Mouse (Mus musculus) left cerebral cortex, adult 2 months (tissue): Measurements from ENCODE around the gene Mgea5. TPM values are rescaled to one million over a fixed set of nuclear protein-coding genes. Genes with fewer than 3 reads are reported as not detected.

Experiments
- DNase-seq, 2 experiments: peaks; one replicate each; pipeline ENCODE4 v3.0.0; 2021 to 2022; ENCODE audit warnings: low spot score in 2 of 2, mixed read lengths in 1 of 2; ENCODE audit errors: extremely low spot score in 1 of 2
- H3K27ac ChIP-seq: fragments of 200-600 bp; 2 replicates; pipeline ENCODE4 v1.8.1; 2022
- H3K4me3 ChIP-seq: fragments of 200-600 bp; 2 replicates; pipeline ENCODE4 v1.8.1; 2022
- CTCF ChIP-seq: fragments of 200-600 bp; IDR thresholded peaks from 2 replicates; pipeline ENCODE4 v1.8.1; 2022; ENCODE audit warnings: antibody characterized with exemption, mild to moderate bottlenecking, moderate library complexity
- intact Hi-C: fragments of 180-260 bp; cut with DNase I; formaldehyde crosslinking; loops from one replicate; pipeline ENCODE4 v1.15.1; 2025
- total RNA-seq, 2 experiments: library from RNA; stranded (reverse); gene quantifications; 2 replicates each; pipeline ENCODE4 v1.2.3; 2021

Gene Mgea5
- total RNA-seq, 2 experiments from 2014 or later, result 164 to 176 TPM

GRCm38 (mm10) chr19:45794718-45795117 lies 11.1 kb upstream of the Mgea5 start:
- Histone ChIP-seq H3K4me3 (no peak overlapping the region), H3K27ac (no peak overlapping the region)
- intact Hi-C loops, result no loop called here
- no peak for DNase-seq
- no peak for TF ChIP-seq CTCF

GRCm38 (mm10) chr19:45792404-45792803 lies 8.8 kb upstream of the Mgea5 start:
- intact Hi-C loops, result no loop called here
- DNase-seq, result no peak
- Histone ChIP-seq H3K4me3 (no peak overlapping the region), H3K27ac (no peak overlapping the region)
- TF ChIP-seq CTCF, result no peak

- no peak for TF ChIP-seq CTCF
- H3K4me3 ChIP-seq, result no peak overlapping the region
- no peak overlapping the region for H3K27ac ChIP-seq
- no peak for DNase-seq
- intact Hi-C loops, result no loop called here
Observed at GRCm38 (mm10) chr19:45789888-45790874, 6.5 kb upstream of the Mgea5 start.

- DNase-seq, result no peak
- Histone ChIP-seq H3K4me3 (no peak overlapping the region), H3K27ac (no peak overlapping the region)
- intact Hi-C loops, result no loop called here
- no peak for TF ChIP-seq CTCF
Observed at GRCm38 (mm10) chr19:45789365-45789764, 5.7 kb upstream of the Mgea5 start.

- Histone ChIP-seq H3K27ac (no peak overlapping the region), H3K4me3 (no peak overlapping the region)
- intact Hi-C loops, result no loop called here
- TF ChIP-seq CTCF, result no peak
- DNase-seq, result no peak
Observed at GRCm38 (mm10) chr19:45788337-45788736, 4.7 kb upstream of the Mgea5 start.

GRCm38 (mm10) chr19:45787450-45787849 lies 3.8 kb upstream of the Mgea5 start:
- Histone ChIP-seq H3K27ac (no peak overlapping the region), H3K4me3 (no peak overlapping the region)
- TF ChIP-seq CTCF, result no peak
- intact Hi-C loops, result no loop called here
- no peak for DNase-seq

- DNase-seq, result no peak
- TF ChIP-seq CTCF, result no peak
- Histone ChIP-seq H3K27ac (no peak overlapping the region), H3K4me3 (no peak overlapping the region)
- intact Hi-C loops, result no loop called here
Observed at GRCm38 (mm10) chr19:45785470-45785869, 1.8 kb upstream of the Mgea5 start.

GRCm38 (mm10) chr19:45783933-45784576 lies 418 bp upstream of the Mgea5 start:
- intact Hi-C loops, result no loop called here
- Histone ChIP-seq H3K27ac (peak overlapping the region; percentile 86), H3K4me3 (peak overlapping the region; percentile 45)
- no peak for DNase-seq
- TF ChIP-seq CTCF, result no peak

- Histone ChIP-seq H3K27ac (peak overlapping the region; percentile 99), H3K4me3 (peak overlapping the region; percentile 78)
- intact Hi-C loops, result no loop called here
- no peak for TF ChIP-seq CTCF
- DNase-seq, result peak; percentile 45 to 64
Observed at GRCm38 (mm10) chr19:45782315-45783001, 1.2 kb downstream of the Mgea5 start.

GRCm38 (mm10) chr19:45781676-45782075 lies 2.0 kb downstream of the Mgea5 start:
- no peak for DNase-seq
- Histone ChIP-seq H3K4me3 (peak overlapping the region; percentile 78), H3K27ac (no peak overlapping the region; the same call in 1 of the 2 replicates)
- intact Hi-C loops, result no loop called here
- peak; percentile 24 for TF ChIP-seq CTCF

GRCm38 (mm10) chr19:45780350-45780915 lies 3.2 kb downstream of the Mgea5 start:
- intact Hi-C loops, result no loop called here
- no peak for TF ChIP-seq CTCF
- DNase-seq, result no peak
- Histone ChIP-seq H3K4me3 (peak overlapping the region; percentile 78), H3K27ac (no peak overlapping the region)
